Mouse (Mus musculus) ES-Bruce4 (cell line): ENCODE data around the gene Nagpa. TPM values are rescaled to one million over a fixed set of nuclear protein-coding genes. Genes with fewer than 3 reads are reported as not detected.

Experiments used
- H3K27ac ChIP-seq: 2 replicates; pipeline ENCODE4 v1.5.1; 2012; ENCODE audit warnings: low read length, inconsistent platforms; ENCODE audit not compliant: insufficient read depth
- H3K27me3 ChIP-seq: 2 replicates; pipeline ENCODE4 v1.6.1; 2012; ENCODE audit warnings: mild to moderate bottlenecking, low read length, inconsistent platforms; ENCODE audit not compliant: control insufficient read depth, poor library complexity, insufficient read depth, severe bottlenecking
- H3K36me3 ChIP-seq: 2 replicates; pipeline ENCODE4 v1.6.1; 2012; ENCODE audit warnings: inconsistent platforms, mild to moderate bottlenecking, low read length, moderate library complexity; ENCODE audit not compliant: control insufficient read depth, poor library complexity, insufficient read depth, severe bottlenecking
- H3K4me1 ChIP-seq: one replicate; pipeline ENCODE4 v1.8.1; 2011; ENCODE audit warnings: low read length; ENCODE audit not compliant: control insufficient read depth, insufficient read depth
- H3K4me3 ChIP-seq: 2 replicates; pipeline ENCODE4 v1.5.1; 2011; ENCODE audit warnings: low read depth, mild to moderate bottlenecking, low read length
- H3K9ac ChIP-seq: 2 replicates; pipeline ENCODE4 v1.6.1; 2012; ENCODE audit warnings: low read depth, mild to moderate bottlenecking, inconsistent platforms; ENCODE audit not compliant: poor library complexity, severe bottlenecking
- H3K9me3 ChIP-seq: replicated peaks from 2 replicates; pipeline ENCODE4 v1.6.1; 2012; ENCODE audit warnings: mild to moderate bottlenecking, low read length, inconsistent platforms; ENCODE audit not compliant: control insufficient read depth, poor library complexity, insufficient read depth, severe bottlenecking
- CTCF ChIP-seq: IDR thresholded peaks from one replicate; pipeline ENCODE4 v1.8.1; 2011; ENCODE audit warnings: low read depth, low read length
- EP300 ChIP-seq: IDR thresholded peaks from 2 replicates; pipeline ENCODE4 v1.6.1; 2011; ENCODE audit warnings: low read depth, low read length; ENCODE audit not compliant: insufficient read depth
- POLR2A ChIP-seq: IDR thresholded peaks from one replicate; pipeline ENCODE4 v1.8.1; 2011; ENCODE audit warnings: low read length; ENCODE audit not compliant: insufficient read depth
- polyA plus RNA-seq: library from polyadenylated mRNA; stranded (reverse); fragments of >200 nt; gene quantifications from 2 replicates; pipeline ENCODE4 v1.2.4, GENCODE M21; 2011; ENCODE audit warnings: low read depth; ENCODE audit not compliant: missing spikeins, insufficient read depth, insufficient read length

The Nagpa gene
- polyA plus RNA-seq, 1 experiment: 5.1 TPM

GRCm38 (mm10) chr16:5221403-5221802 is 17.6 kb upstream of the Nagpa start:
- no peak overlapping the region for H3K4me3 ChIP-seq
- no peak overlapping the region for H3K27ac ChIP-seq
- H3K4me1 ChIP-seq: no peaks in the 10 kb centered on the region
- H3K9me3 ChIP-seq: peaks cover 3% of the 10 kb centered on the region; the same call in 1 of the 2 replicates
- H3K36me3 ChIP-seq: no peaks in the 10 kb centered on the region
- H3K27me3 ChIP-seq: no peaks in the 10 kb centered on the region
- no peak overlapping the region for H3K9ac ChIP-seq
- TF ChIP-seq EP300 (no peak), CTCF (no peak), POLR2A (no peak)

- Histone ChIP-seq H3K9me3 (no peaks in the 10 kb centered on the region; the same call in 1 of the 2 replicates), H3K36me3 (no peaks in the 10 kb centered on the region), H3K4me3 (no peak overlapping the region), H3K27ac (no peak overlapping the region), H3K9ac (no peak overlapping the region), H3K27me3 (no peaks in the 10 kb centered on the region), H3K4me1 (no peaks in the 10 kb centered on the region)
- no peak for TF ChIP-seq POLR2A
- TF ChIP-seq EP300: no peak
- TF ChIP-seq CTCF: no peak
Measured at GRCm38 (mm10) chr16:5217341-5218133, 13.7 kb upstream of the Nagpa start.

DNA sequence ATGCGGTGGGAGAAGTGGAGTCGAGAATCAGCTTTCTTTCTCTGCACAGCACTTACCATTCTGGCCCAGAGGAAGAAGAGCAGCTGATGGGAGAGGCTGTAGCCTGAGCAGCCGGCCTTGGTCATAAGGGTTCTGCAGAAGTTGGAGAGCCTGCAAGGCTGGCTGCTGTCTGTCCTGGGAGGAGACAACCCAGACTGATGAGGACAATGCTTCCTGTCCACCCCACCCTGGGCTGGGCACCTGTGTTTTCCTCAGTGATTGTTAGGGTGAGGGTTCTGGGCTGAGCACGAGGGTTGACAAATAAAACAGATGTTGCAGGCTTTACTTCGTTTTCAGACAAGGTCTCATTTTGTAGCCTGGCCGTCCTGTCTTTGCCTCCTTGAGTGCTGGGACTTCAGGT is 12.9 kb upstream of the Nagpa start:
- Histone ChIP-seq H3K9ac (no peak overlapping the region), H3K27ac (no peak overlapping the region), H3K4me1 (no peaks in the 10 kb centered on the region), H3K36me3 (no peaks in the 10 kb centered on the region), H3K4me3 (no peak overlapping the region), H3K27me3 (no peaks in the 10 kb centered on the region), H3K9me3 (no peaks in the 10 kb centered on the region)
- TF ChIP-seq EP300 (no peak), CTCF (no peak), POLR2A (no peak)

DNA sequence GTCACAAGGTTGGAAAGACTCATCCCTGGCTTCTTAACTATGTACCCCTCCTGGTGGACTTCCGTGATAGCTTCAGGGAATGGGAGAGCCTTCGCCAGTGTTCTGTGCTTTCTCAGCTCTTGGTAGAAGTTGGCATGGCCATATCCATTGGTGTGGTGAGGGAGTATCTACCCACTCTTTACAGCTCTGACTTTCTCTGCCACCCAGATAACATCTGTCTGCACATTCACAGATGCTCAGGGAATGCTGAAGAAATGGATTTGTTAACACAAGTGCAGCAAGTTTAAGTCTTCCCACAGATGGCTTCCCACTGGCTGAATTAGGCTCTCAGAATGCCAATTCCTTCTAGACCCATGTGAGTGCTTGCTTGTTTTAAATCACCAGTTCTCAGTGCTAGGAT is 10.3 kb upstream of the Nagpa start:
- TF ChIP-seq EP300 (no peak), POLR2A (no peak), CTCF (no peak)
- H3K4me3 ChIP-seq: no peak overlapping the region
- no peaks in the 10 kb centered on the region for H3K4me1 ChIP-seq
- no peaks in the 10 kb centered on the region for H3K36me3 ChIP-seq
- no peak overlapping the region for H3K9ac ChIP-seq
- no peak overlapping the region for H3K27ac ChIP-seq
- H3K9me3 ChIP-seq: no peaks in the 10 kb centered on the region
- no peaks in the 10 kb centered on the region for H3K27me3 ChIP-seq

DNA sequence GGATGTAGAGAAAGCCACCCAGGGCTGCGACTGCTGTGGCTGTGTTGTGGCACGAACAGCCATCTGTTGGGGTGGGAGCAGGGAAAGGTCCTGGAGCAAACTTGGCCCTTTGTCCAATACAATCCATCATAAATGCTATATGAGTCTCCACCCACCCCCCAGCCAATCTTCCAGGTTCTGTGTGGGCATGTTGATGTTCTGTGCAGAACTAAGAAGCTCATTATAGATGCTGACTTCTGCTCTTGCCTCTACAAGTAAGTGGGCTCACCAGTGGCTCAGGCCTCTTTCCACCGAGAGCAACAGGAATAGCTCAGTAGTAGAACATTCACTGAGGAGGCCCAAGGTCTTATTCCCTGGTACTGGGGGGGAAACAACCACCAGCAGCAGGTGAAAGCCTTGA is 8.3 kb upstream of the Nagpa start:
- no peaks in the 10 kb centered on the region for H3K9me3 ChIP-seq
- H3K4me3 ChIP-seq: no peak overlapping the region
- H3K27ac ChIP-seq: no peak overlapping the region
- H3K27me3 ChIP-seq: no peaks in the 10 kb centered on the region
- H3K36me3 ChIP-seq: no peaks in the 10 kb centered on the region
- no peaks in the 10 kb centered on the region for H3K4me1 ChIP-seq
- H3K9ac ChIP-seq: no peak overlapping the region
- TF ChIP-seq CTCF: no peak
- TF ChIP-seq POLR2A: no peak
- TF ChIP-seq EP300: no peak

- no peak overlapping the region for H3K4me3 ChIP-seq
- no peaks in the 10 kb centered on the region for H3K9me3 ChIP-seq
- TF ChIP-seq CTCF (no peak), EP300 (no peak), POLR2A (no peak)
- no peaks in the 10 kb centered on the region for H3K4me1 ChIP-seq
- H3K27me3 ChIP-seq: no peaks in the 10 kb centered on the region
- no peak overlapping the region for H3K27ac ChIP-seq
- H3K36me3 ChIP-seq: no peaks in the 10 kb centered on the region
- H3K9ac ChIP-seq: no peak overlapping the region
Measured at GRCm38 (mm10) chr16:5210365-5210764, 6.6 kb upstream of the Nagpa start.
